Mouse (Mus musculus) midbrain, postnatal 0 days (tissue): ENCODE measurements around the gene Cenpp. TPM values are rescaled to one million over a fixed set of nuclear protein-coding genes. Genes with fewer than 3 reads are reported as not detected.

ENCODE experiments used
- ATAC-seq: fragments of 200-750 bp; cut with Nextera tagmentation; 2 replicates; pipeline ENCODE4 v1.8.0; 2017; ENCODE audit warnings: moderate number of reproducible peaks, mild to moderate bottlenecking, moderate TSS enrichment, moderate library complexity; ENCODE audit not compliant: low FRiP score
- DNase-seq: peaks from one replicate; pipeline ENCODE4 v3.0.0-alpha.2; 2015; ENCODE audit warnings: low spot score
- H3K27ac ChIP-seq: fragments of 300-500 bp; sonication (generic); 2 replicates; pipeline ENCODE4 v1.5.1; 2014; ENCODE audit warnings: low read depth, mild to moderate bottlenecking, low read length, mixed read lengths
- H3K27me3 ChIP-seq: fragments of 300-500 bp; sonication (generic); 2 replicates; pipeline ENCODE4 v1.6.1; 2014; ENCODE audit warnings: low read length, control low read depth, mixed read lengths; ENCODE audit not compliant: insufficient read depth
- H3K36me3 ChIP-seq: fragments of 300-500 bp; sonication (generic); 2 replicates; pipeline ENCODE4 v1.6.1; 2014; ENCODE audit warnings: low read length, control low read depth, mixed read lengths; ENCODE audit not compliant: insufficient read depth
- H3K4me1 ChIP-seq: fragments of 300-500 bp; sonication (generic); 2 replicates; pipeline ENCODE4 v1.6.1; 2014; ENCODE audit warnings: mild to moderate bottlenecking, control low read depth, antibody characterized with exemption, low read length, mixed read lengths; ENCODE audit not compliant: insufficient read depth
- H3K4me2 ChIP-seq: fragments of 300-500 bp; sonication (generic); 2 replicates; pipeline ENCODE4 v1.6.1; 2014; ENCODE audit warnings: low read depth, mild to moderate bottlenecking, low read length, mixed read lengths; ENCODE audit not compliant: poor library complexity, severe bottlenecking
- H3K4me3 ChIP-seq: fragments of 300-500 bp; sonication (generic); 2 replicates; pipeline ENCODE4 v1.5.1; 2014; ENCODE audit warnings: low read depth, mild to moderate bottlenecking, low read length, moderate library complexity
- H3K9ac ChIP-seq: fragments of 300-500 bp; sonication (generic); replicated peaks from 2 replicates; pipeline ENCODE4 v1.6.1; 2014; ENCODE audit warnings: mild to moderate bottlenecking, low read length, moderate library complexity, mixed read lengths; ENCODE audit not compliant: poor library complexity, severe bottlenecking
- H3K9me3 ChIP-seq: fragments of 300-500 bp; sonication (generic); 2 replicates; pipeline ENCODE4 v1.6.1; 2016; ENCODE audit warnings: low read length, control low read depth
- CTCF ChIP-seq: IDR thresholded peaks from 2 replicates; pipeline ENCODE4 v1.5.1; 2016; ENCODE audit warnings: antibody characterized with exemption, mild to moderate bottlenecking
- WGBS: fragments of 180-500 bp; shearing (Covaris S2); extraction: QIAGEN DNeasy Blood & Tissue Kit; methylation state at CpG from one replicate; pipeline ENCODE4 v1.1.7; 2014; 5-methylcytosine and 5-hydroxymethylcytosine counted together
- polyA plus RNA-seq: library from polyadenylated mRNA; unstranded; fragments of >200 nt; fragmentation: Nextera tagmentation; extraction: Ambion mirVana; gene quantifications from 2 replicates; pipeline ENCODE4 v1.2.1, GENCODE M21; 2015
- total RNA-seq: library from RNA; depleted of rRNA; stranded (reverse); fragments of >200 nt; gene quantifications from 2 replicates; pipeline ENCODE4 v1.2.3, GENCODE M21; 2014

Gene Cenpp
- total and polyA plus RNA-seq, 2 experiments from 2014 or later = 1.3 to 6.9 TPM

- no peak for TF ChIP-seq CTCF
Measured at GRCm38 (mm10) chr13:49549616-49550015, 103.0 kb downstream of the Cenpp start.

GRCm38 (mm10) chr13:49547563-49548150, 104.9 kb downstream of the Cenpp start:
- Histone ChIP-seq H3K4me3 (no peak overlapping the region), H3K27ac (no peak overlapping the region), H3K9ac (no peak overlapping the region), H3K36me3 (no peaks in the 10 kb centered on the region), H3K27me3 (no peaks in the 10 kb centered on the region), H3K4me1 (no peaks in the 10 kb centered on the region), H3K4me2 (no peak overlapping the region), H3K9me3 (no peaks in the 10 kb centered on the region)
- ATAC-seq (no peak), DNase-seq (no peak)
- WGBS = 92% methylated on average over 1 of the region's 1 CpGs
- no peak for TF ChIP-seq CTCF

More at GRCm38 (mm10) chr13:49549616-49550015, 103.0 kb downstream of the Cenpp start:
- WGBS = 97% methylated on average over 3 of the region's 3 CpGs
- Histone ChIP-seq H3K36me3 (no peaks in the 10 kb centered on the region), H3K4me1 (no peaks in the 10 kb centered on the region), H3K9me3 (no peaks in the 10 kb centered on the region), H3K9ac (no peak overlapping the region), H3K4me3 (no peak overlapping the region), H3K4me2 (no peak overlapping the region), H3K27me3 (no peaks in the 10 kb centered on the region), H3K27ac (no peak overlapping the region)
- DNase-seq (no peak), ATAC-seq (no peak)

GRCm38 (mm10) chr13:49546517-49546916, 106.1 kb downstream of the Cenpp start:
- Histone ChIP-seq H3K4me3 (no peak overlapping the region), H3K4me2 (no peak overlapping the region), H3K36me3 (no peaks in the 10 kb centered on the region), H3K27me3 (no peaks in the 10 kb centered on the region), H3K27ac (no peak overlapping the region), H3K9me3 (no peaks in the 10 kb centered on the region), H3K4me1 (no peaks in the 10 kb centered on the region), H3K9ac (no peak overlapping the region)
- TF ChIP-seq CTCF = no peak
- 87% methylated on average over 1 of the region's 1 CpGs for WGBS
- DNase-seq (no peak), ATAC-seq (no peak)

DNA sequence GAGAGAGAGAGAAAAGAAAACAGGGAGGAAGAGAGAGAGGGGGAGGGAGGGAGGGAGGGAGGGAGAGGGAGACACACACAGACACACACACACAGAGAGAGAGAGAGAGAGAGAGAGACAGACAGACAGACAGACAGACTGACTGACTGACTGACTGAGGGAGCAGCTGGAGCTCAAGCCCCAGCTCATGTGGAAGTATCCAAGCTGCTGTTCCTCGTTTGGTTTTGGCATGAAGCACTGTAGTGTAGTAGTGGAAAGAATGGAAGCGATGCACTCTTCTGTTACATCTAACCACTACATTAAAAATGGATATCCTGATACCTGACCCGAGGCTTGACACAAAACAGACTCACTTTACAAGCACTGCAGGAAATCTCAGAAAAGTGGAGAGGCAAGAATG, 106.9 kb downstream of the Cenpp start:
- no peak overlapping the region for H3K27ac ChIP-seq
- H3K4me1 ChIP-seq = no peaks in the 10 kb centered on the region
- H3K4me3 ChIP-seq = no peak overlapping the region
- H3K9ac ChIP-seq = no peak overlapping the region
- DNase-seq (no peak), ATAC-seq (no peak)
- no peaks in the 10 kb centered on the region for H3K27me3 ChIP-seq
- H3K9me3 ChIP-seq = no peaks in the 10 kb centered on the region
- TF ChIP-seq CTCF = no peak
- H3K4me2 ChIP-seq = no peak overlapping the region
- 65% methylated on average over 3 of the region's 3 CpGs for WGBS
- H3K36me3 ChIP-seq = no peaks in the 10 kb centered on the region

- WGBS = 78% methylated on average over 3 of the region's 3 CpGs
- TF ChIP-seq CTCF = no peak
- Histone ChIP-seq H3K27ac (no peak within 1 kb of the TSS), H3K4me3 (no peak within 1 kb of the TSS), H3K27me3 (no peaks in the 10 kb centered on the region), H3K4me1 (no peaks in the 10 kb centered on the region), H3K9ac (no peak within 1 kb of the TSS), H3K9me3 (no peaks in the 10 kb centered on the region), H3K4me2 (no peak within 1 kb of the TSS), H3K36me3 (no peaks in the 10 kb centered on the region)
- ATAC-seq (no peak), DNase-seq (no peak)
Measured at GRCm38 (mm10) chr13:49544279-49544678, 108.3 kb downstream of the Cenpp start, which contains the start of gene Aspn. Gene Aspn (plus strand): TSS chr13:49544443.

DNA sequence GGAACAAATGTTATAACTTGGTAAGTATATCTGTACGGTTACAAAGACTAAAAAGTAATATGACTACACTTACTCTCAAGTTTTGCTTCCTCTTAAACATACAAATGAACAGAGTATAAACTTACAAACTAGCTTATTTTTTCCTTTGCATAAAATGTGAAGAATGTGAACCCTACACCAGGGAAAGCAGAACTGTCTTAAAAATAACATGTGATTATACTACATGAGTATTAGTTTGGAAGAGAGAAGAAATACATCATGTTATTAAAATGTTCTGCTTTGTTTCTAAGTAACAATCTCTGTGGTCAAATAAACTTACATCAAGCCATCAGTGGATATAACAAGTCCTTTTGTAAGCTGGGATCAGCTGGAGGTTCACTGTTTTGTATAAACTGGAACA, 113.9 kb downstream of the Cenpp start:
- 89% methylated on average over 1 of the region's 1 CpGs for WGBS
- DNase-seq = no peak
- no peak for TF ChIP-seq CTCF

More for the DNA sequence above, 113.9 kb downstream of the Cenpp start:
- Histone ChIP-seq H3K4me3 (no peak overlapping the region), H3K4me1 (no peaks in the 10 kb centered on the region), H3K27me3 (no peaks in the 10 kb centered on the region), H3K36me3 (no peaks in the 10 kb centered on the region), H3K27ac (no peak overlapping the region), H3K9ac (no peak overlapping the region), H3K4me2 (no peak overlapping the region), H3K9me3 (no peaks in the 10 kb centered on the region)
- no peak for ATAC-seq
